Mouse (Mus musculus) kidney, adult 11 months (tissue): ENCODE results near the gene Fxyd3.
A peak's percentile ranks its signal among the peaks of the same experiment; 100 is the strongest.

Experiments
- DNase-seq: peaks from one replicate; pipeline ENCODE4 v3.0.0; 2022

Gene Fxyd3

DNA sequence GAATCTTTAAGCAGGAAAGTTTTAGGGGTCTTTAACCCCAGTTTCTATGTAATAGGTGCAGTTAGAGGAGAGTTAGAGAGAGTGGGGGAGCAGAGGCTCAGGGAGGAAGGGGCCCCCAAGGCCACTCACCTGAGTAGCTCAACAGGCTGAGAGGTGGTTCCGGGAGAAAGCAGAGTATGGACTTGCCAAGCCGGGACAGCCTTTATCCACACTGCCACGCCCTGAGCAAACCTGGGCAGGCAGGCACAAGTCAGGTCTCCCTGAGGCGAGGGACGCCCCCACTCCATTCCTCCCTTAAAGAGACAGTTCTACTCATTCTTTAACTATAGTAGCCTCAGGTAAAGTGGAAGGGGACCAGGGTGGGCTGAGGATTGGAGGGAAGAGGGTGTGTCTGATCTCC lies at the start of gene Fxyd3:
Fxyd3 (minus strand) TSS at position 213 of the 400 bp plus-strand sequence.
- DNase-seq: no peak

GRCm38 (mm10) chr7:31125116-31125515 lies 48.6 kb upstream of the Fxyd3 start:
- DNase-seq: no peak

DNA sequence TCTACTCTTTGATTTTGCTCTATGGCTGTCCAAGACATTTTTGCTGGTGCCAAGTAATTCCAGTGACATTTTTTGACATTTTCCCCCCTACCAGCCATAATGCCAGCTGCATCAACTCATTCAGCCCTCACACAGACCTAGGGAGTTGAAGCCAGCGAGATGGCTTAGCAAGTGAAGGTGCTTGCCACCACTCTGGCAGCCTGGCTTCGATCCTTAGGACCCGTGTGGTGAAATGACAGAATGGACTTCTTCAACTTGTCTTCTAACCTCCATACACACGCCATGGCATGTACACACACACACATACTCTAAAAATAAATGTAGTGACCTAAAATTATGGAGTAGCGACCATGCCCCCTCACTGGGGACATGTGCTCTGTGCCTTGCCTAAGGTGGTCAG lies 47.9 kb upstream of the Fxyd3 start:
- no peak for DNase-seq

DNA sequence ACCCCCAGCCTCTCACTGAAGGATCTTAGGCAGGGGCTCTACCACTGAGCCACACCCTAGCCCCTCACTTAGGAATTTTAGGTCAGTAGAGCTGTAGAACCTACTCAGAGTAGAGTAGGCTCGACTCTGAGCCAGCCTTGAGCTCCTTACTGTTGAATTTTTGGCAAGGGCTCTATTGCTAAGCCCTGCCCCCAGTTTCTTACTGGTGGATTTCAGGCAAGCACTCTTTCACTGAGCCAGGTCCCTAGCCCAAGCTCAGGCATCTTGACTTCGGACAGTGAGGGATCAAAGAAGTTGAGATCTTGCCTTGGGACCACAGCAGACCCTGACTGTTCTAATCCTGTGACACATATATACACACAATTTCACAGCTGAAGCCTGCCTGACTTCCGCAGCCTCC lies 47.2 kb upstream of the Fxyd3 start:
- DNase-seq: no peak

DNA sequence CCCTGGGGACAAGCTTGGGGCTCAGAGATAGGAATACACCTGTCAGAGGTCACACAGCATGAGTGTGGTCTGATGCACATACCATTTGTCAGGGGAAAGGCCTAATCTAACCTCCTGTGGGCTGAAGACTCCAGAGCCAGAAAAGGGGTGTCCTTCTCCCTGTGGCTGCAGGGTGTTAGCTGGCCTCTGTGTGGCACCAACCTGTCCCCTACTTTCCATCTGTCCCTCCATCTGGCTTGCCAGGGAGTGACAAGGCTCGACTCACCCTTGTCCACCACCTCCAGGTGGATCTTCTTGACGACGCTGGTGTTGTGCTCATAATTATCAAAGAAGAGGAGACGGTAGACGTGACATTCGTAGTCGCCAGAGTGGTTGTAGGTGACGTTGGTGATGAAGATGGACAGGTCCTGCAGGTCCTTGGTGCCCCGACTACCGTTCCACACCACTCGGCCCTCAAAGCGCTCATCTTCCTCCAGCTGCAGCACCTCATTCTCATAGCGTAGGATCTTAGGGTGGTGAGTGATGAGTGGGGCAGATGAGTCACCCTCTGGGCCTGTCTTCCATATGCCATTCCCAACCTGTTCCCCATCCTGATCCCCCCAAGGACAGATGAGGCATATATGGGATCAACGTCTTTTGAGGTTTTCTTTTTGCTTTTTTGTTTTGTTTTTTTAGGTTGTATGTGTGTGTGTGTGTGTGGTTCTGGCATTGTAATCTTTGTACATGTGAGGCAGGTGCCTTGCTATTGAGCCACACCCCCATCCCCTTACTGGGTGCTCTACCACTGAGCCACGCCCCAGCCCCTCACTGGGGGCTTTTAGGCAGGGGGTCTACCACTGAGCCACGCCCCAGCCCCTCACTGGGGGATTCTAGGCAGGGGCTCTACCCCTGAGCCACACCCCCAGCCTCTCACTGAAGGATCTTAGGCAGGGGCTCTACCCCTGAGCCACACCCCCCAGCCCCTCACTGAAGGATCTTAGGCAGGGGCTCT lies 46.4 kb upstream of the Fxyd3 start:
- no peak for DNase-seq

DNA sequence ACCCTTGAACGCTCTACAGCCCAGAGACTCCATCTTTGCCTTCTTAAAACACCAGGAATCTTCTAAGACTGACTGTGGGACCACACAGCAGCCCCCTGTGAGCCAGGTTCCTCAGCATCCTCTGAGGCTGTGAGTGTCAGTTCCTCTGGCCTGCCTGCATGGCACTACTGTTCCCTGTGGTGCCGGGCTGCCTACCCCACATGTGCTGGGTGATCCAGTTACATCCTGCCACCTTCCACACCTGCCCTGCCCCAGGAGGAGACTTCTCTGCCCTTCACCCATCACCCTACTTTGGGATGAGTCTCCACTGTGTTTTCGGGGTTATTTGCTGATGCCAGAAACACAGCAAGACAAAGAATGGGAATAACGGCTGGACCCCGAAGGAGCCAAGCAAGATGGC lies 43.1 kb upstream of the Fxyd3 start:
- no peak for DNase-seq

- no peak for DNase-seq
Measured at GRCm38 (mm10) chr7:31118486-31118885, 42.0 kb upstream of the Fxyd3 start.

GRCm38 (mm10) chr7:31117465-31117864 lies 41.0 kb upstream of the Fxyd3 start:
- no peak for DNase-seq

DNA sequence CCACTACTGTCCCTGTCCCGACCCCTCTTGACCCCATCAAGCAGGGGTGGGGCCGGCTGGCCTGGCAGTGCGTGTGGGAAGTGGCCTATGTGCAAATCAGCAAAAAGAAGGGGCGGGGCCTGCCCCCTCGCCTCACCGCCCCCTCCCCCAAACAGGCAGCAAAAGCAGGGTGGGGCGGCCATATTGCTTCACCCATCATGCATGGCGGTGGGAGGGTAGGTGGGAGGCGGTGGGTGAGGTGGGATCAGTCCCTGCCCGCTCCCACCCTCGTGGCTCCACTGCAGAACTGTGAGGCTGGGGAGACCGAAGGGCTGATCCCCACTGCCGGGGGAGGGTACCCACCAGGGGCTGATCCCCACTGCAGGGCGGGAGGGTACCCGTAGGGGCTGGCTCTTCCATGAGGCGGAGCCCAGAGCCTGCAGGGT lies 40.2 kb upstream of the Fxyd3 start:
- DNase-seq: peak; percentile 36

- DNase-seq: peak; percentile 95
Measured at GRCm38 (mm10) chr7:31115587-31116043, 39.1 kb upstream of the Fxyd3 start.

GRCm38 (mm10) chr7:31115182-31115581 lies 38.7 kb upstream of the Fxyd3 start, which contains the start of gene Hpn:
TSS of gene Hpn (minus strand) at chr7:31115290.
- DNase-seq: peak; percentile 92

GRCm38 (mm10) chr7:31114646-31115045 lies 38.1 kb upstream of the Fxyd3 start:
- peak; percentile 81 for DNase-seq

GRCm38 (mm10) chr7:31113800-31114199 lies 37.3 kb upstream of the Fxyd3 start:
- DNase-seq: peak; percentile 80

DNA sequence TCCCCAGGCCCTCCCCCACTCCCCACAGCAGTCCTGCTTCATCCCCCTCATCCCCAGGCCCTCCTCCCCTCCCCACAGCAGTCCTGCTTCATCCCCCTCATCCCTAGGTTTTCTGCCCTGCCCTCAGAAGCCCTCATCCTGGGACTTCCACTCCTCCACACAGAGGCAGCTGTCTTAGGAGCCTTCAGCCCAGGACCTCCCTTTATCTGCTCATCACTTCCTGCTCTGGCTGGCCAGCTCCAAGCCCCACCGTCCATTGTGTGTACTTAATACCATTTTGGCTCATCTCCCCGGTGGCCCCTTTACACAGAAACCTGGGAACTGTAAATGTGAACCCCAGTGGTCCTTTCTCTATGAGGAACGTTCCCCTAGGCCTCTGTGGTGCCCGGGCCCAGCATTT lies 35.5 kb upstream of the Fxyd3 start:
- DNase-seq: no peak

GRCm38 (mm10) chr7:31110861-31111385 lies 34.4 kb upstream of the Fxyd3 start:
- no peak for DNase-seq

DNA sequence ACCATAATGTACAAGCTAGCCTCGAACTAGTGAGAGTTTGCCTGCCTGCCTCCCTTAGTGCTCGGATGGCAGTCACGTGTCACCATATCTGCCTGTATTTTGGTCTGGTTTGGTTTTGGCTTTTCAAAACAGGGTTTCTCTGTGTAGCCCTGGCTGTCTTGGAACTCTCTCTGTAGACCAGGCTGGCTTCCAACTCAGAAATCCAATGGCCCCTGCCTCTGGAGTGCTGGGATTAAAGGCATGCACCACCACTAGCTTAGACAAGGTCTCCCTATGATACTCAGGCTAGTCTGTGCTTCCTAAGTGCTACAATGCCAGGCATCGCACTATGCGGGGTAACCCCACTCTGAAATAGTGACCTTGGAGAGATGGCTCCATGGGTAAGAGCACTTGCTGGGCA lies 33.3 kb upstream of the Fxyd3 start:
- DNase-seq: no peak

GRCm38 (mm10) chr7:31109091-31109490 lies 32.6 kb upstream of the Fxyd3 start:
- DNase-seq: peak; percentile 80

GRCm38 (mm10) chr7:31107781-31108180 lies 31.3 kb upstream of the Fxyd3 start:
- peak; percentile 82 for DNase-seq

- DNase-seq: no peak
Measured at GRCm38 (mm10) chr7:31106166-31106565, 29.7 kb upstream of the Fxyd3 start.

DNA sequence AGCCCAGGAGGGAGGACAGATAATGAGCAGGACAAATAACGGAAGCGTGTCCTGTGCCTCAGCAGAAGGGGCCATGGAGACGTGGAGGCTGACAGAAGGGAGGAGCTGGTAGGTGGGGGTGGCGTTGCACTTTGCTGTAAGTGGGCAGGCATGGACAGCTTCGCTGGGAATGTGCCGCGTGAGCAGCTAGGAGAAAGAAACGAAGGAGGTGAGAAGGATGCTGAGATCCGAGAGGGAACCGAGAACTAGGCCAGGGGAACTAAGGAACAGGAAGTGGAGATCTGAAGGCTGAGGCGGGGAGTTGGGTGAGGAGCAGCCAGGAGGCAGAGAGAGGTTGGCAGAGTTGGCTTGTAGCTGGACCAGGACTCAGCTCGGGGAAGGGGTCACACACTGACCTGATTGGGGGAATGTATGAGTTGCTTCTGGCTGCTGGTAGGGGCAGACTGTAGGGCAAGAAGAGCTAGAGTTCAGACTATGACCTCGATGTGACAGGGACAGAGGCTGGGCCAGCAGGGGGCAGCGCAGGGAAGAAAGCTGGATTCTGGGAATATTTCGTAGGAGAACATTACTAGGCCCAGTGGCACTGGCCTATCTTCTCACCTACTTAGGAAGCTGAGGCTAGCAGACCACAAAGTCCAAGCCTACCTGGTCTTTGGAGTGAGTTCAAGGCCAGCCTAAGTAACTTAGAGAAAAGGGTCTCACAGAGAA lies 28.7 kb upstream of the Fxyd3 start:
- DNase-seq: peak; percentile 65

GRCm38 (mm10) chr7:31100786-31101185 lies 24.3 kb upstream of the Fxyd3 start:
- no peak for DNase-seq

DNA sequence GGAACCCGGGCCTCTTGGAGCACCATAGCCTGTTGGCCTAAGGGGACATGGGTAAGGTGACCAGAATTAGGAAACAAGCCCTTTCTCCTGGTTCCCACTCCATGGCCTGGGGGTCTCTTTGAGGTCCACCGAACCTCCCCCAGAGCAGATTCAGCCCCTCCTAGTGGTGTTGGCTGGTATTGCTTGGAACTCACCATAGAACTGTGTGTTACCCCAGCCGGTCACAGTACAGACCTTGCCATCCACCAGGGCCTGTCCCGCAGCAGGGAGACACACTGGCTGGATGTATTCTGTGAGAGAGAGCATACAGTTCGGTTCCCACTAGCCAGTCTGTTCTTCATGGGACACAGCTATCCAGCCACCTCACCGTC lies 23.1 kb upstream of the Fxyd3 start:
- DNase-seq: no peak
